Mouse (Mus musculus) adrenal gland, adult 10 weeks (tissue): ENCODE data around the gene Oprl1. TPM values are rescaled to one million over a fixed set of nuclear protein-coding genes. Genes with fewer than 3 reads are reported as not detected.

ENCODE experiments used
- polyA plus RNA-seq: library from polyadenylated mRNA; stranded (reverse); fragments of 350-450 nt; fragmentation: Illumina TruSeq; extraction: RNeasy Lipid Tissue Mini Kit (QIAGEN cat#74804); gene quantifications from one replicate; pipeline ENCODE4 v1.2.3, GENCODE M21; 2014; ENCODE audit warnings: low read depth, low replicate concordance

The Oprl1 gene
- polyA plus RNA-seq: 1.0 TPM

DNA sequence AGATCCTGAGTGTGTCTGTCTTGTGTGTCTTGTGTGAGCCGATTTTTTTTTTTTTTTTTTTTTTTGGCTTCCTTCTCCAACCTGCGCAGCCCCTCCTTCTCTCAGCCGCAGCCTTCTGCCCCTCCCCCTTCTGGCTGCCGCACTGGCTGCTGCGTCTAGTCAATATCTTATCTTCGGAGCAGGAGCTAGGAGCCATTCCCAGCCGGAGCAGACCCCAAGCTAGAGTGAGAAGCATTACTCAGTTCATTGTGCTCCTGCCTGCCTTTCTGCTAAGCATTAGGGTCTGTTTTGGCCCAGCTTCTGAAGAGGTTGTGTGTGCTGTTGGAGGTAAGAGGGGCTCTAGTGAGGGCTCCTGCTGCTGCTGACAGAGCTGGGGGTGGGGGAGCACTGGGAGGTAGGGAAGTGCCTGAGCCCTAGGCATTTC, at the start of gene Oprl1:
Oprl1 (plus strand) TSS at position 114 of the 424 bp plus-strand sequence.

DNA sequence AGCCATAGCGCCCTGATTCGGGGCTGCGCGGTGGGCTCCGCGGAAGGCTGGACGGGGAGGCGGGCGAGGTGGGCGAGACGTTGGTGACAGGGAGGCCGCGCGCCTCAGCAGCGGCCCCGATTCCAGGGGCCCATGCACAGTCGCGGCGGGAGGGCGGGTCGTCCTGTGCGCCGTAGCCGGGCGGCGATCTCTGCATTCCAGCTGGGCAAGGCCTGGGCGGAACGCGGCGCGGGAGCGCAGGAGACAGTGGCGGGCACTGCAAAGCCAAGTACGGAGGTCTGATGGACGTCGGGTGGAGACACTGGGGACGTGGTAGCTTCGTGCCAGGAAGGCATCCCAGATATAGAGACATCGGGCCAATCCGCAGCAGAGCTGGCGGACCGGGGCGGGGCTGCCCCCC, 43.5 kb upstream of the Oprl1 start, which contains the start of gene Sox18:
Sox18 (minus strand) TSS at position 315 of the 400 bp plus-strand sequence.

GRCm38 (mm10) chr2:181679951-181680715, 34.7 kb upstream of the Oprl1 start, which contains the start of gene Tcea2:
Tcea2 (plus strand) TSS chr2:181680310.

GRCm38 (mm10) chr2:181693339-181694280, 21.2 kb upstream of the Oprl1 start, which contains the start of gene Rgs19:
Rgs19 (minus strand) TSS chr2:181693977.

DNA sequence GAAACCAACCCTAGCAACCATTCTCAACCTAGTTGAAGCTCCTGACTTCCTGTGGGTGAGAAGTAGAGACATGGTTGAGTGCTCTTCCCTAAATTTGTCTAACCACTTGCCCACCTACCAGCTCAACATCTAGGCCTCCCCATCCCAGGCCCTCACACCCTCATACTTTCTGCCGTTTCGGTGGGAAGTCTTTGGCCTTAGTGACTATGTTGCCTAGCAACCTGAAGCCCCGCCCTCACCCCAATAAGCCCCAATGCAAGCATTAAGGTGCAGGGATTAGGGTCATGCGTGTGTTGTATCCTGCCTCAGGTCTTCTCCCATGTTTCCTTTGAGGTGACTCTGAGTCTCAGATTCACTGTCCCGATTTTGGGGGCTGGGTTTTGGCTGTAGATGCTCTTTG, 16.6 kb upstream of the Oprl1 start, which contains the start of gene Lkaaear1:
Lkaaear1 (minus strand) TSS at position 202 of the 400 bp plus-strand sequence.

GRCm38 (mm10) chr2:181763006-181763830, 48.4 kb downstream of the Oprl1 start, which contains the start of gene Myt1:
Myt1 (plus strand) TSS chr2:181763332.

Other genes with a start within 250 kb of the Oprl1 start
- not detected for gene Abhd16b, start 221.8 kb upstream of the Oprl1 start, polyA plus RNA-seq
- 77.2 TPM for gene Tpd52l2, start 217.9 kb upstream of the Oprl1 start, polyA plus RNA-seq
- gene Dnajc5, start 194.5 kb upstream of the Oprl1 start, polyA plus RNA-seq: 47.9 TPM
- 16.6 TPM for gene Uckl1, start 130.1 kb upstream of the Oprl1 start, polyA plus RNA-seq
- gene Prpf6, start 123.1 kb upstream of the Oprl1 start, polyA plus RNA-seq: 40.8 TPM
- 5.6 TPM for gene Zfp512b, start 122.2 kb upstream of the Oprl1 start, polyA plus RNA-seq
- gene Samd10, start 115.8 kb upstream of the Oprl1 start, polyA plus RNA-seq: 9.0 TPM
- not detected for gene Gm29797, start 58.0 kb upstream of the Oprl1 start, polyA plus RNA-seq
- gene Sox18, start 43.4 kb upstream of the Oprl1 start, polyA plus RNA-seq: 0.35 TPM
- gene Tcea2, start 34.7 kb upstream of the Oprl1 start, polyA plus RNA-seq: not detected
- gene Rgs19, start 21.0 kb upstream of the Oprl1 start, polyA plus RNA-seq: 20.9 TPM
- gene Lkaaear1, start 16.6 kb upstream of the Oprl1 start, polyA plus RNA-seq: not detected
- gene Myt1, start 48.3 kb downstream of the Oprl1 start, polyA plus RNA-seq: 3.0 TPM
- 202 TPM for gene Pcmtd2, start 122.8 kb downstream of the Oprl1 start, polyA plus RNA-seq
- gene Polr3k, start 149.3 kb downstream of the Oprl1 start, polyA plus RNA-seq: 75.8 TPM